Mouse (Mus musculus): Measurements from ENCODE around the gene Mtmr4.

DNA sequence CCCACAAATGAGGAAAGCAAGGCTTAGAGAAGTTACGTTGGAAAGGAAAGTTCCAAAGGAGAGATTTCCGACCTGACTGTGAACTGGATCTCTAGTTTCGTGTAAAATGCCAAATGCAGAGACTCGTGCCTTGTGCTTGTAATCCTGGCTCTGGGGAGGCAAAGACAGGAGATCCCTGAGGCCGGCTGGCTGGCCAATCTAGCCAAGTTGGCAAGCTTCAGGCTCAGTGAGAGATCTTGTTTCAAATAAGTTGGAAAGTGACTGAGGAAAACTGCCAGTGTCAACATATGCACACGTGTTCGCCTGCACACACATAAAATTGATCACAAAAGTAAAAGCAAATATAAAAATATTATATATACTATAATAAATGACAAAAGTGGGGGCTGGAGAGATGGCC, 17.3 kb downstream of the Mtmr4 start:
- TF ChIP-seq CTCF (IDR thresholded peaks at IDR 0.05; ENCODE audit: insufficient read depth, low read length) (no peak), POLR2A (IDR thresholded peaks at IDR 0.05; ENCODE audit: borderline replicate concordance, extremely low read depth, low read depth, low read length) (no peak)

All from lung, adult 2 months (tissue).